Mouse (Mus musculus) cerebellum, postnatal 36 days (tissue): ENCODE results near the gene Mafg.

Experiments used
- DNase-seq, 2 experiments: peaks; one replicate each; pipeline ENCODE4 v3.0.0; 2021 to 2022; ENCODE audit warnings: mixed read lengths in 2 of 2

Mafg gene

DNA sequence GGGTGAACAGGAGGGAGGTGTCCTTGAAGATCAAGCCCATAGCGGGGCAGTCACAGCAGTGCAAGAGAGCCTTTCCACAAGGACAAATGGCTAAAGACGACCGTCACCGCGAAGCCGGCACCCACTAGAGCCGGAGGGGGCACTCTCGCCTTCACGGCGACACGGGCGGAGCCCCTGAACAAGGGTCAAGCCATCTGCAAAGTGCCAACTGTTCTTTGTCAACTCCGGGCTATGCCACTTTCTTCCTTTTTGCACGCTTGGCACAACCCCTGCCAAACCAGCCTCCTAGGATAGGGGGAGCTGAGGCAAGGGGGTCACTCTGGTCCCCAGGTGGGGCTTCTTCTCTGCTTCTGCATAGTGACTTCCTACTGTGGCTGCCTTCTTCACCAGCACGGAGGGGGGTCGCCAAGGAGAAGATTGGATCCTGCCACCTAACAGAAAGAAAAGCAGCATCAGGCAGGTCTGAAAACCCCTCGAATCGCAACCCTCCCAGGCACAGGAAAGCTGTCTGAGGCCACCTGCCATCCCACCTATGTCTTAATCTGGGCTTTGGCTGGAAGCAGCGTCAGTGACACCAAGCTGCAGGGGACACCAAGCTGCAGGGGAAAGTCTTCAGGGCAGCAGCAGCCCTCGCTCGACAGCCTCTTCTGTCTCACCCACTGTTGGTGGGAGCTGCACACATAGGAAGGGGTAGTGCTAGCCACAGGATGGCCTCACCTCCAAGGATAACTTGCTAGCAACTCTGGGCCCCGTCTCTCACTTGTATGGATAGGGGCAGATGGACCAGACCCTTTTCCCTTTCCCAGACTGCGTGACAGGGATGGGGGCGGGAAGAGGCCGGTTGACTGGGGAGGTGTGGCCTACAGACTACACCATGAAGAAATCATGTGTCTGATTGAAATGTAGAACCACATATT, 14.5 kb downstream of the Mafg start:
- no peak for DNase-seq

DNA sequence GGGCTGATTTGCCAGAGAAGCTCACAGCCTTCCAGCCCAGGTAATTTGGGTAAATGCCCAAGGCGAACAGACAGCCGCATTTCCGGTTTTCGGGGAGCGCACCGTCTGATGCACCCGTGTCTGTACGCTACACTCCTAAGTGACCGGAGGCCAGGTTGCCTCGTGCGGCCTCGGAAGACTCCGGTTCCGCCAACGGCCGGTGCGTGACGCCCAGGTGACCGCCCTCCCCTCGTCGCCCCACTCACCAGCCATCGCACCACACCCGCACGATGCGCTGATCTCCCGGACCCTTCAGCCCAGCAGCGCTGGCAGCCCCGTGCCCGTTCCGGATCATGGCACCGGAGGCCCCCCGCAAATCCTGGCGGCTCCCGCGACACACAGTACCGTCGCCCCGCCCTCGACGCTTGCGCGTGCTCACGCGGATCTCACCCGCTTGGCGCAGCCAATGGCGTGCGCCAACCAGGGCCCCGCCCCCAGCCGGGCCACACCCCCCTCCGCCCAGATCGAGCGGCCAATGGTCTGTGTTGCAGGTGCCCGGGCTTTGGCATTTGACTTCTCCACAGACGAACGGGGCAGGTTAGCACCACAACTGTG, 15.8 kb downstream of the Mafg start, which contains the start of gene Pcyt2:
Gene Pcyt2, minus strand, starts transcription at position 418 of the 594 bp plus-strand sequence.
- DNase-seq, result peak; percentile 87 to 96

- peak in 1 of 2 experiments; percentile 17 for DNase-seq
Observed at GRCm38 (mm10) chr11:120616617-120617294, 16.6 kb downstream of the Mafg start.

GRCm38 (mm10) chr11:120615606-120616203, 17.7 kb downstream of the Mafg start:
- DNase-seq, result peak in 1 of 2 experiments; percentile 20

DNA sequence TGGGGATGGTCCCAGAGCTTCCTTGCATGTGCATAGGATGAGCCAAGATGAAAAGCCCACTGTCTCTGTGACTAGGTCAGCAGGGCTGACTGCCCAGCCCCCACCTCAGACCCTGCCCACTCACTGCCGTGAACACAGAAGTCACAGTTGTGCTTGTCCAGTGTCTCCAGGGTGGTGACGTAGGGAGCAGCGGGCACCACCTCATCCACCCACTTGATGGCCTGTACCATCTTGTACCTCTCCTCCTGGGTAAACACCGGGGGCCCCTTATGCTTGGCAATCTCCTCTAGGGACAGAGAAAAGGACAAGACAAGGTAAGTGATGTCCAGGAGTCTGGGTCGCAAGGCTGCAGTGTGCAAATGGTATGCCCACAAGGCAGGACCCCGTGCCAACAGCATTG, 18.2 kb downstream of the Mafg start:
- no peak for DNase-seq

DNA sequence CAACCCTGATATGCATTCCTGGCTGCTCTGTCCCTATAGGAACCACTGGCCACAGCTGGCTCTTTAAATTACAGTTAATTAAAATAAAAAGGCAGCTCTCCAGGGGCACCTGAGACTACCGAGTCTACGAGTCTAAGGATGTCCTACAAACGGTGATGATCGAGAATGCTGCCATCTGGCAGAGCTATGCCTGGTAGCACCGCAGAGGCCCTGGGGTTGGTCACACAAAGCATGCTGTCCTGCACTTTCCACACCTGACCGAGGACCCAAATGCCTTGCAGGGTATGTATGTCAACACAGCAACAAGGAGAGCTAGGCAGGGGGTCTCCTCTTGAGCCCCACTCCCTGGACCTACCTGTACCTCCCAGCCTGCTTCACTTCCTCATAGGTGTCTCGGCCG, 19.4 kb downstream of the Mafg start:
- DNase-seq, result peak in 1 of 2 experiments; percentile 31

- DNase-seq, result peak in 1 of 2 experiments; percentile 19
Observed at GRCm38 (mm10) chr11:120613481-120613972, 19.9 kb downstream of the Mafg start.

GRCm38 (mm10) chr11:120612763-120613162, 20.6 kb downstream of the Mafg start:
- DNase-seq, result peak; percentile 95 to 96

DNA sequence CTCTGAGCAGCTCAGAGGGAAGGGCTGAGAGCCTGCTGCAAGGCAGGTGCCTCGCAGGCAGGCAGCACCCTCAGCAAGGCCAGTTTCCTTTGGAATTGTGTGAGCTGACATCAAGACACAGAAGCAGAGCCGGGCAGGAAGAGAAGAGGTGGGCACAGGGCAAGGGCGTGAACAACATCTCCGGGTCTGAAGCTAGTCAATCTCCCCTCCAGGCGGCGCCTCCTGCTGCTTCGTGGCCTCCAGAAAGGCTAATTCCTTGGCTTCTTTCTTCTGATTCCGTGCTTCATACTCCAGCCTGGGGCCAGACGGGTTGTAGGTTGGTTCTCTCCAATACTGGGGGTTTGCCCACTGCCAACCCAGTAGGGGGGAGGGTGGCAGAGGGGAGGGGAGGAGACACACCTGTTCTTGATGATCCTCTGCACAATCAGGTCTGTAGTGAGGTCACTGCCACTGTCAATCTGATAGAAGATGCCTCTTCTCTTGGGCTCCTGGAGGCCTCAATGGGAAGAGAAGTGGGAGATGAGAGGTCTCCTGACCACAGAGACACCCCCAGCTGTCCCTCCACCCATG, 22.8 kb downstream of the Mafg start:
- no peak for DNase-seq

GRCm38 (mm10) chr11:120609250-120609649, 24.1 kb downstream of the Mafg start:
- no peak for DNase-seq

DNA sequence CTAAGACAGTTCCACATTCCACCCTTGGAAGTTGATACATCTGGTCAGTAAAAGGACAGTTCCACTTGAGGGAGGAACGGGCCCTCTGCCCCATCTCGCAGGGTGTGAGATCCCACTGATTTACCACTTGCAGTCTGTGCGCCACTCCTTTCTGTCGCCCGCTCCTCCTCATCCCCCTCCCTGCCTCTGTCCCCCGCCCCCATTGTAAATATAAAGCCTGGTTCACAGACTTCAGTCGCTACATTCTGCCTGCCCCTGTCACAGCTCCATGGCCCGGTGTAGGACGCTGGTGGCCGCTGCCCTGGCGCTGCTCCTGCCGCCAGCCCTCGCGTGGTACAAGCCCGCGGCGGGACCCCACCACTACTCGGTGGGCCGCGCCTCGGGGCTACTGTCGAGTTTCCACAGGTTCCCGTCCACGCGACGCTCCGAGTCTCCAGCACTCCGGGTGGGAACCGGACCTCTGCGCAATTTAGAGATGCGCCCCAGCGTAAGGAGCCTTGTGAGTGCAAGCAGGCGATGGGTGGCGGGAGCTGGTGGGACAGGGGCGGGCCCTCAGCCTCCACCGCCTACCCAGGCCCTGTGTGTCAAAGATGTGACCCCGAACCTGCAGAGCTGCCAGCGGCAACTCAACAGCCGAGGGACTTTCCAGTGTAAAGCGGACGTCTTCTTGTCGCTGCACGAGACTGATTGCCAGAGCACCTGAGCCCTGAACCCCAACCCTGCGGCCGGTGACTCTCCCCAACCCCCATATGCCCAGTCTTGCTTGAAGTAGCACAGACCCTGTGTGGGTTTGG, 25.0 kb downstream of the Mafg start, which contains the start of gene Npb:
Gene Npb, plus strand, starts transcription at position 237 of the 794 bp plus-strand sequence.
- peak in 1 of 2 experiments; percentile 10 for DNase-seq

DNA sequence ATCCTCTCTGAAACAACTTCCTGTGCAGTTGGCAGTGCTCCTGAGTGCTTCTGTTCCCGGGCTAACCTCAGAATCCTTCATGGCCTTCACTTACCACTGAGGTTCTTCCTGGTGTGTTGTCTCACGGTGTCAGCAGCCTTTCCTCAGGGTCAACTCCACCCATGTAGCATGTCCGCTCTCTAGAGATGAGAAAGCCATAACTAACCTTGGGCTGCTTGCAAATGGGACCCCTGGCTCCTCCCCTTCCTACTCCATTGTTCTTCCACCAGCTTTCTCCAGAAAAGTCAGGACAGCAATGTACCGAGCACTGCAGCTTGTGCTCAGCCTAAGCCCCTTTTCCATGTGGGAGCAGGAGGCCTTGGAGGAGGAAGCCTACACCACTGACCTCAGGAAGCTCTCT, 26.6 kb downstream of the Mafg start:
- no peak for DNase-seq

DNA sequence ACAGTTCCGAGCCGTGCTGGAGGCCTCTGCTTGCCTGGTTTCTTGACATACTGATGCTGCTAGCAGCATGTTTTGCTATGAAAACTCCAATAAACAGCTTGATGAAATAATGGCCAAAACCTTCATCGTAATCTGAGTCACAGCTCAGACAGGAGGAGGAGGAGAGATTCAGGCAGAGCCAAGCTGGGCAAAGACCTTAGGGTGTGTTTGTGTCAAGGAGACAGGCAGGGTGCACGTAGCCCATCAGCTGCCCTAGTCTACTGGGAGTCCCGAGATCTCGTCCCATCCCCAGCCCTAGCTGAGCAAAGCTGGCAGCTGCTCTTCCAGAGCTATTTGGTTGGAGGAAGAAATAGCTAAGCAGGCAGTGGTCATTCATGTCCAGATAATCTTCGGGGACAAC, 27.7 kb downstream of the Mafg start:
- no peak for DNase-seq

- no peak for DNase-seq
Observed at GRCm38 (mm10) chr11:120603545-120603944, 29.9 kb downstream of the Mafg start.

DNA sequence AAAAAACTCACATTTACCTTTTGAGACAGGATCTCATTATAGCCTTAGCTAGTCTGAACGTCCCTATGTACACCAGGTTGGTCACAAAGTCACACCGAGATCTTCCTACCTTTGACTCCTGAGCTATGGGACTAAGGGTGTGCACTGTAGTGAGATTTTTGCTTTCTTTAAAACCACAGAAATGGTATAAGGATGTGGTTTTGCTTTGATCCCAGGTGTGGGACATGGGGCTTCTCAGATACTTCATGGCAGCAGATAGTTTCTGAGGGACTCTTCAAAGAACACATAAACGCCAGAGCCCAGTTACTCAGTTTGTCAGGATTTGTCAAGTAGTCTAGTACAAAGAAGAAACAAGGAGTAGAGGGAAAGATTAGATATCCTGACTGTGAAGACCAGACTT, 32.7 kb downstream of the Mafg start:
- no peak for DNase-seq

DNA sequence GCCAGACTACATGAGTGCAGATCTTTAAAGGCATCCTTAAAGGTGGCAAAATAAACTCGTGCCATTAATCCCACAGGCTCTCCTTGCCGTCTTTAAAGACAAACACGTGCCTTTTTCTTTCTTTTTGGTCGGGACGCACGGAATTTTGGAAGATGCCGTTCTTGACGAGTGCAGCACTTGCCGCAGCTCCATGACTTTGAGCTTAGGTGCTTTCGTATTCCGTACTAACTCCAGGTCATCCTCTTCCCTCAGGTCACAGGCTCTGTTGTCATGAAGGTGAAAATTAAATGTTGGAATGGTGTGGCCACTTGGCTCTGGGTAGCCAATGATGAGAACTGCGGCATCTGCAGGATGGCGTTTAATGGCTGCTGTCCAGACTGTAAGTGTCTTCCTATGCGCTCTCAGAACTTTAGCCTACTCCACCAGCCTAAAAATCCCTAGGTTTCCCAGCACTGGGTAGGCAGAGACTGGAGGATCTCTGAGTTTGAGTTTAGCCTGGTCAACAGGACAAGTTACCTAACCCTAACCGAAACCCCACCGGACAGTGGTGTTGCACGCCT, 34.3 kb downstream of the Mafg start:
- DNase-seq, result no peak

GRCm38 (mm10) chr11:120598283-120598989, 35.0 kb downstream of the Mafg start, which contains the start of the genes Alyref and Anapc11:
Alyref (minus strand) TSS chr11:120598365.
Anapc11 (plus strand) TSS chr11:120598421.
- peak; percentile 89 to 93 for DNase-seq

- peak in 1 of 2 experiments; percentile 27 for DNase-seq
Observed at GRCm38 (mm10) chr11:120597240-120598235, 35.9 kb downstream of the Mafg start.

DNA sequence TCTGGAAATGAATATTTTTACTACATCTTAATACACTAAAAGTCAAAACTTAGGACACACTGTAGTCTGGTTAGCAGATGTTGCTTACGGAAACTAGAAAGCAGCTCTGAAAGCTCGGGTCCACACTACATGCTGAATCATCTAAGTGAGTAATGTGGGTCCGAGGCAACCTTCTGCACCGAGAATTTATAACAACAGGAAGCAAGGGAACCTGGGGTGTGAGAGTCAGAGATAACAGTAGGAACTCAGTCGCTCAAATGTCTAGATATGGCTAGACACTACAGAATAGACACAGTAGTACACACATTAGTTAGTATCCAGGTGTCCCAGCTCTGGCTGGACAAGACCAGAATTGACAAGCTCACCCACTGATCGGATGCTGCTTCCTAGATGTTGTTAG, 44.9 kb downstream of the Mafg start:
- DNase-seq, result no peak
